Mouse (Mus musculus): Measurements from ENCODE around the gene Svs1.

DNA sequence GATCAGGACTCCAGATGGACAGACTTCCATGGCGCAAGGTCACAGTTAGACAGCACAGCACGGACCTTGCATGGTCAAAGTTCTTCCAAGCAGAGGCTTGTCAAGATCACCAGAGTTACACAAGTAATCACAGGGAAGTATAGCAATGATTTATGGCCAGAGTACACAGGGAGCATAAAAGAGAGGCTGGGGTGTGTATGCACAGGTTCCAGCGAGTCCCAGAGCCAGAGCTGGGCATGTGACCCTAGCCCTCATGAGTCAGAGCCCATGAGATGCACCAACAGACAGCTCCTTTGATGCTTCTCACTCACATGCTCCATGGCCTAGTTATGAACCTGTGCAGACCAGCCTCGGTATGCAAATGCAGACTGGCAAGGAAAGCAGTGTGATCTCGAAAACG is 41.4 kb downstream of the Svs1 start:
- no peak for TF ChIP-seq CTCF (IDR thresholded peaks at IDR 0.05; ENCODE audit: low read depth)
- TF ChIP-seq EP300 (IDR thresholded peaks at IDR 0.05; ENCODE audit: low read depth), result no peak

All from heart, postnatal 0 days (tissue).